Mouse (Mus musculus): ENCODE results near the gene Tmem178b. TPM values are rescaled to one million over a fixed set of nuclear protein-coding genes. Genes with fewer than 3 reads are reported as not detected.

Tmem178b gene
- total and polyA plus RNA-seq, 3 experiments = 0.51 to 1.3 (median 0.94) TPM

DNA sequence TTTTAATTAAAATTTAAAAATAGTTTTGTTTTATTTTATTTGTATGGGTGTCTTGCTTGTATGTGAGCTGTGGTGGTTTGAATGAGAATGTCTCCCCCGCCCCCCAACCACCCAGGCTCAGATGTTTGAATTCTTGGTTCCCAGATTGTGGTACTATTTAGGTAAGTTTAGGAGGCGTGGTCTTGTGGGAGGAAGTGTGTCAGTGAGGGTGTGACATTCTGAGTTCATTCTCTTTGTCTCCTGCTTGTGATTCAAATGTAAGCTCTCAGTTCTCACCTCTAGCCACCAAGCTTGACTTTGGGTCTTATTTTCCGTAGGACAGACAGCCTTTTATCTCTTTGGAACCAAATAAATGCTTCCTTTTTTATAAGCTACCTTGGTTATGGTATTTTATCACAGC, 17.7 kb downstream of the Tmem178b start:
- Histone ChIP-seq H3K79me2 (replicated peaks; ENCODE audit: control insufficient read depth, insufficient read depth, low read length) (no peaks in the 10 kb centered on the region), H3K9ac (ENCODE audit: low read depth, low read length) (no peak overlapping the region), H3K4me3 (no peak overlapping the region), H3K27me3 (ENCODE audit: control insufficient read depth, insufficient read depth, low read length) (no peaks in the 10 kb centered on the region), H3K36me3 (ENCODE audit: control insufficient read depth, insufficient read depth, low read length) (no peaks in the 10 kb centered on the region), H3K27ac (no peak overlapping the region), H3K4me1 (ENCODE audit: control insufficient read depth, insufficient read depth, low read length) (no peaks in the 10 kb centered on the region)
- DNase-seq = no peak
- no peak for TF ChIP-seq CTCF (IDR thresholded peaks at IDR 0.05)
- no peak for TF ChIP-seq POLR2A (IDR thresholded peaks at IDR 0.05; ENCODE audit: insufficient read depth, low read depth, low read length)
- no peak for TF ChIP-seq EP300 (IDR thresholded peaks at IDR 0.05; ENCODE audit: insufficient read depth, low read depth, low read length)
- intact Hi-C loops (cut with DNase I) = no loop called here
- WGBS = 46% methylated on average over 3 of the region's 3 CpGs

DNA sequence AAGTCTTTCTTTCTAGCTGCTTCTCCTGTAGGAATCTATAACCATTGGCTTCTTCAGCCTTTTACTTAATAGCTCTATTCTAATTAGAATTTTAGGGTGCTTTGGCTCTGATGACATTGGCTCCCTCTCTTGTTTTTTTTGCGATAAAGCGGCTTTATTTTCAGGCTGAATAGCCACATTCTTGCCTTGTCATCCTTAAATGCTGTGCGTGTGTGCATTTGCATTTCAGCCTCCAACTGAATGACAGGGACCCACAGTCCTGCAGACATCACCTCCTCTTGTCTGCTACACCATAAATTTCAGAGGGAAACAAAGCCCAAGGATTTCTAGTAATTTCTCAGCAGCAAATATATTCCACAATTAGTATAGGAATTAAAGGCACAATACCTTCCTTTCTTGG, 23.4 kb downstream of the Tmem178b start:
- no peak overlapping the region for H3K9ac ChIP-seq (ENCODE audit: low read depth, low read length)
- intact Hi-C loops (cut with DNase I) = no loop called here
- no peak overlapping the region for H3K27ac ChIP-seq
- no peak for DNase-seq
- H3K4me3 ChIP-seq = no peak overlapping the region
- no peaks in the 10 kb centered on the region for H3K4me1 ChIP-seq (ENCODE audit: control insufficient read depth, insufficient read depth, low read length)
- TF ChIP-seq POLR2A (IDR thresholded peaks at IDR 0.05; ENCODE audit: insufficient read depth, low read depth, low read length) (no peak), EP300 (IDR thresholded peaks at IDR 0.05; ENCODE audit: insufficient read depth, low read depth, low read length) (no peak), CTCF (IDR thresholded peaks at IDR 0.05) (no peak)
- no peaks in the 10 kb centered on the region for H3K27me3 ChIP-seq (ENCODE audit: control insufficient read depth, insufficient read depth, low read length)
- WGBS = 70% methylated on average over 3 of the region's 3 CpGs
- no peaks in the 10 kb centered on the region for H3K79me2 ChIP-seq (replicated peaks; ENCODE audit: control insufficient read depth, insufficient read depth, low read length)
- H3K36me3 ChIP-seq (ENCODE audit: control insufficient read depth, insufficient read depth, low read length) = no peaks in the 10 kb centered on the region

DNA sequence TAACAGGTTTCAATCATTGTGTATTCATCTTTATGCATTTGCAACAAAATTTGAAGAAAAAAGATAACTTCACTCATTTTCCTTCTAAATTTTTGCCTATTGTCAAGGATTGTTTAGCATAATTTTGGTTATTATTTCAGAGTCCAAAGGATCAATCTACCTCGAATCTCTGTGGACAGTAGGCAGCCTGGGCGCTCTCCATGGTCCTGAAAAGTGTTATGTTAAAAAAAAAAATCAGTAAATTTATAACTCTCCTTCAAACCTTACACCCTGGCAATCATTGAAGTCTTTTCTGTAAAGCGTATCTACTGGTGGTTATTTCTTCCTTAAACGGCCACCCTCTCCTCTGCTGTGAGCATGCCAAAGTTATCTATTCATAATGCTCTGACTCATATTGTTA, 26.2 kb downstream of the Tmem178b start:
- WGBS = 41% methylated on average over 4 of the region's 4 CpGs
- H3K27ac ChIP-seq = no peak overlapping the region
- no peaks in the 10 kb centered on the region for H3K79me2 ChIP-seq (replicated peaks; ENCODE audit: control insufficient read depth, insufficient read depth, low read length)
- no peak for DNase-seq
- intact Hi-C loops (cut with DNase I) = no loop called here
- no peaks in the 10 kb centered on the region for H3K36me3 ChIP-seq (ENCODE audit: control insufficient read depth, insufficient read depth, low read length)
- H3K4me3 ChIP-seq = no peak overlapping the region
- no peak for TF ChIP-seq EP300 (IDR thresholded peaks at IDR 0.05; ENCODE audit: insufficient read depth, low read depth, low read length)
- TF ChIP-seq POLR2A (IDR thresholded peaks at IDR 0.05; ENCODE audit: insufficient read depth, low read depth, low read length) = no peak
- TF ChIP-seq CTCF (IDR thresholded peaks at IDR 0.05) = no peak
- H3K9ac ChIP-seq (ENCODE audit: low read depth, low read length) = no peak overlapping the region
- no peaks in the 10 kb centered on the region for H3K27me3 ChIP-seq (ENCODE audit: control insufficient read depth, insufficient read depth, low read length)
- H3K4me1 ChIP-seq (ENCODE audit: control insufficient read depth, insufficient read depth, low read length) = no peaks in the 10 kb centered on the region

DNA sequence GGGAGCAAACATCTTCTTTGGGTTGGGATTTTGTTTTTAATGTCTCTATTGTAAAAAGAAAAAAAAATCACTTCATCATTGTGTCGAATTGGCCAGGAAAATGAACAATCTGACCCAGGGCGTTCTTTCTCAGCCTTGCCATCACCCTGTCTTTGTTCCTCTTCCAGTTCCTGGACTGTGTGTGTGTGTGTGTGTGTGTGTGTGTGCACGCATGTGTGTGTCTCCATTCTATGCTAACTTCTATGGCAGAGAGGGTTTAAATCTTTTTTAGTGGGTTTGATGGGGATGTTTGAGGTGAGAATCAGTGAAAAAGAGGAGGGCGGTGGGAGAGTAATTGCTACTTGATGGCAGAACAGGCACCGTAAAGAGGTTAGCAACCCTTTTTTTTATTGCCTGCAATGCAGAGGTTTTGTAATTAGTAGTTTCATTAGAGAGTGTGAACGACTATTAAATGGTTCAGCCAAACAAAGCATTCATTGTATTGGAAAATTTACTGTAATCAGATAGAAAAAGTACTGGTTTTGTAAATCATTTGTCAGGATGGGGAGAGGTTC, 30.2 kb downstream of the Tmem178b start:
- Histone ChIP-seq H3K79me2 (replicated peaks; ENCODE audit: control insufficient read depth, insufficient read depth, low read length) (no peaks in the 10 kb centered on the region), H3K9ac (ENCODE audit: low read depth, low read length) (no peak overlapping the region), H3K4me3 (no peak overlapping the region), H3K27ac (no peak overlapping the region), H3K36me3 (ENCODE audit: control insufficient read depth, insufficient read depth, low read length) (no peaks in the 10 kb centered on the region), H3K4me1 (ENCODE audit: control insufficient read depth, insufficient read depth, low read length) (no peaks in the 10 kb centered on the region), H3K27me3 (ENCODE audit: control insufficient read depth, insufficient read depth, low read length) (no peaks in the 10 kb centered on the region)
- 70% methylated on average over 6 of the region's 6 CpGs for WGBS
- no peak for TF ChIP-seq CTCF (IDR thresholded peaks at IDR 0.05)
- TF ChIP-seq POLR2A (IDR thresholded peaks at IDR 0.05; ENCODE audit: insufficient read depth, low read depth, low read length) = no peak
- TF ChIP-seq EP300 (IDR thresholded peaks at IDR 0.05; ENCODE audit: insufficient read depth, low read depth, low read length) = no peak
- intact Hi-C loops (cut with DNase I) = no loop called here
- no peak for DNase-seq

DNA sequence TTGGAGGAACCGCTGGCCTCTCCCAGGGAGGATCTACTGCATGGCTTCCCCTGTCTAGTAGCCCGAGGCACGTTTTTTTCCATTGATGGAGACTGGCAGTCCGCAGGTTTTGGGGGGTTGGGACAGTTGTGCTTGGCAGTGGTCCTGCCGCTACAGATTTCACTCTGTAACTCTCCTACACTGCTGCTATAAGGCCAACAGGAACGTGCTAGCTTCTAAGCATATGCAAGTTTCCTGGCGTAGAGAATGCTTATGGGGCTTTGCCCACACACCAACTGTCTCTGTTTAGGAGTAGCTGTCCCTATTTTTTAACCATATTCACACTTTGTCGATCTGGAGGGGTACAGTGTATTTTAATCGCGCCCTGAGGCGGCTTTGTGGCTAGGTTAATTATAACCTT, 30.8 kb downstream of the Tmem178b start:
- no peak for DNase-seq
- Histone ChIP-seq H3K36me3 (ENCODE audit: control insufficient read depth, insufficient read depth, low read length) (no peaks in the 10 kb centered on the region), H3K27me3 (ENCODE audit: control insufficient read depth, insufficient read depth, low read length) (no peaks in the 10 kb centered on the region), H3K4me3 (no peak overlapping the region), H3K9ac (ENCODE audit: low read depth, low read length) (no peak overlapping the region), H3K27ac (no peak overlapping the region), H3K4me1 (ENCODE audit: control insufficient read depth, insufficient read depth, low read length) (no peaks in the 10 kb centered on the region), H3K79me2 (replicated peaks; ENCODE audit: control insufficient read depth, insufficient read depth, low read length) (no peaks in the 10 kb centered on the region)
- TF ChIP-seq POLR2A (IDR thresholded peaks at IDR 0.05; ENCODE audit: insufficient read depth, low read depth, low read length) = no peak
- no peak for TF ChIP-seq CTCF (IDR thresholded peaks at IDR 0.05)
- TF ChIP-seq EP300 (IDR thresholded peaks at IDR 0.05; ENCODE audit: insufficient read depth, low read depth, low read length) = no peak
- intact Hi-C loops (cut with DNase I) = no loop called here
- WGBS = 63% methylated on average over 11 of the region's 11 CpGs

DNA sequence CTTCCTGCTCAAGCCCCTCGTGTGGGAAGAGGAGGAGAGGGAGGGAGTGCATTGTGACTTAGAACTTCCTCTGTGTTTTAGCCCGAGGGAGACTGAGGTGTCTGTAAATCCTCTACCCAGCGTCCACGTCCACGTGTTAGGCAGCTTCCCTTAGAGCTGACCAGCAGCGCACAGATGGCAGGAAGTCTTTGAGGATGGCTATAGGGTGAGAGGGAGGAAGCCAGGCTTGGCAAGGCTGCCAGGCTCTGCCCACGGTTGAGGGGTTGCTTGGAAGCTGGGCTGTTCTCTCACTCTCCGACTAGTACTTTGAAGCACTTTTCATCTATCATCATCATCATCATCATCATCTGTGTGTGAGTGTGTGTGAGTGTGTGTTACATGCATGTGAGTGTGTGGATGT, 41.9 kb downstream of the Tmem178b start:
- Histone ChIP-seq H3K4me3 (no peak overlapping the region), H3K27me3 (ENCODE audit: control insufficient read depth, insufficient read depth, low read length) (no peaks in the 10 kb centered on the region), H3K9ac (ENCODE audit: low read depth, low read length) (no peak overlapping the region), H3K27ac (no peak overlapping the region), H3K36me3 (ENCODE audit: control insufficient read depth, insufficient read depth, low read length) (no peaks in the 10 kb centered on the region), H3K4me1 (ENCODE audit: control insufficient read depth, insufficient read depth, low read length) (no peaks in the 10 kb centered on the region), H3K79me2 (replicated peaks; ENCODE audit: control insufficient read depth, insufficient read depth, low read length) (no peaks in the 10 kb centered on the region)
- intact Hi-C loops (cut with DNase I) = no loop called here
- no peak for DNase-seq
- TF ChIP-seq EP300 (IDR thresholded peaks at IDR 0.05; ENCODE audit: insufficient read depth, low read depth, low read length) (no peak), CTCF (IDR thresholded peaks at IDR 0.05) (no peak), POLR2A (IDR thresholded peaks at IDR 0.05; ENCODE audit: insufficient read depth, low read depth, low read length) (no peak)
- 16% methylated on average over 8 of the region's 8 CpGs for WGBS

All from heart, adult 2 months (tissue).